Mouse (Mus musculus) intestine, postnatal 0 days (tissue): ENCODE measurements around the gene Pdrg1. TPM values are rescaled to one million over a fixed set of nuclear protein-coding genes. Genes with fewer than 3 reads are reported as not detected.
A peak's percentile ranks its signal among the peaks of the same experiment; 100 is the strongest.

ENCODE experiments used
- ATAC-seq: fragments of 200-750 bp; cut with Nextera tagmentation; 2 replicates; pipeline ENCODE4 v1.8.0; 2017; ENCODE audit warnings: mild to moderate bottlenecking, moderate TSS enrichment, moderate library complexity
- H3K27ac ChIP-seq: fragments of 300-500 bp; sonication (generic); 2 replicates; pipeline ENCODE4 v1.5.1; 2014; ENCODE audit warnings: mild to moderate bottlenecking, low read depth, low read length, moderate library complexity
- H3K27me3 ChIP-seq: fragments of 300-500 bp; sonication (generic); replicated peaks from 2 replicates; pipeline ENCODE4 v1.6.1; 2014; ENCODE audit warnings: low read length, mixed read lengths; ENCODE audit not compliant: control insufficient read depth, insufficient read depth
- H3K36me3 ChIP-seq: fragments of 300-500 bp; sonication (generic); 2 replicates; pipeline ENCODE4 v1.6.1; 2014; ENCODE audit warnings: mild to moderate bottlenecking, moderate library complexity; ENCODE audit not compliant: control insufficient read depth, insufficient read depth
- H3K4me1 ChIP-seq: fragments of 300-500 bp; sonication (generic); replicated peaks from 2 replicates; pipeline ENCODE4 v1.6.1; 2014; ENCODE audit warnings: antibody characterized with exemption, low read length, mixed read lengths; ENCODE audit not compliant: control insufficient read depth, insufficient read depth
- H3K4me2 ChIP-seq: fragments of 300-500 bp; sonication (generic); replicated peaks from 2 replicates; pipeline ENCODE4 v1.6.1; 2014; ENCODE audit warnings: low read depth, mild to moderate bottlenecking, moderate library complexity
- H3K4me3 ChIP-seq: fragments of 300-500 bp; sonication (generic); 2 replicates; pipeline ENCODE4 v1.5.1; 2014; ENCODE audit warnings: low read depth, low read length
- H3K9ac ChIP-seq: fragments of 300-500 bp; sonication (generic); 2 replicates; pipeline ENCODE4 v1.6.1; 2014; ENCODE audit warnings: mild to moderate bottlenecking, low read depth, low read length
- H3K9me3 ChIP-seq: fragments of 300-500 bp; sonication (generic); 2 replicates; pipeline ENCODE4 v1.6.1; 2016; ENCODE audit warnings: mixed run types; ENCODE audit not compliant: control insufficient read depth
- CTCF ChIP-seq: sonication (generic); IDR thresholded peaks from 2 replicates; pipeline ENCODE4 v1.5.1; 2016; ENCODE audit warnings: low read depth, mild to moderate bottlenecking, control low read depth, antibody characterized with exemption, moderate library complexity
- WGBS: fragments of 180-500 bp; shearing (Covaris S2); extraction: QIAGEN DNeasy Blood & Tissue Kit; methylation state at CpG from one replicate; pipeline ENCODE4 v1.1.7; 2014; 5-methylcytosine and 5-hydroxymethylcytosine counted together
- polyA plus RNA-seq: library from polyadenylated mRNA; unstranded; fragments of >200 nt; fragmentation: Nextera tagmentation; extraction: Ambion mirVana; gene quantifications from 2 replicates; pipeline ENCODE4 v1.2.1, GENCODE M21; 2015

The Pdrg1 gene
- polyA plus RNA-seq, 1 experiment from 2014 or later, result 50.3 TPM

- H3K9ac ChIP-seq, result no peak overlapping the region
- no peak for ATAC-seq
- 72% methylated on average over 3 of the region's 3 CpGs for WGBS
- no peak overlapping the region for H3K27ac ChIP-seq
- no peak overlapping the region for H3K4me2 ChIP-seq
- no peaks in the 10 kb centered on the region for H3K36me3 ChIP-seq
- H3K4me1 ChIP-seq, result no peaks in the 10 kb centered on the region
- 0 out of 2 replicates have a peak, but pooled peaks cover 3% of the 10 kb centered on the region for H3K27me3 ChIP-seq
- no peaks in the 10 kb centered on the region for H3K9me3 ChIP-seq
- no peak overlapping the region for H3K4me3 ChIP-seq
- TF ChIP-seq CTCF, result no peak
These were observed 5.9 kb upstream of the Pdrg1 start for GRCm38 (mm10) chr2:153021163-153021562.

DNA sequence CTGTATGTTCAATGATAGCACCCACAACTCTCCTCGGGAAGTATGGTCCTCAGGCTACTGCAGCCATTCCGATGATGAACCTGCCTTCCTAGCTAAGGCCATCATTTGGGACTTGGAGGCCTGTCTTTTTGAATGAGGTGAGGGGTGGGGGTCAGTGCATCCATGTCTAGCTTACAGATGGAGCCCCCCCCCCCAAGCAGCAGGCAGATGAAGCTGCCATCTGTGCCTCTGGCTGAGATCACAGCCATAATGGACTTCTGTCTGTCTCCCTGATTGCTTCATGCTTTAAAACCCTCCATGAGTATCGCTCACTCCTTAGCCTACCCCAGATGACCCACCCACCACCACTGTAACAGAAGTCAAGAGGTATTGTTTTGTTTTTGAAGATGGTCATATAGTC, 4.1 kb upstream of the Pdrg1 start:
- 83% methylated on average over 3 of the region's 3 CpGs for WGBS
- no peak for ATAC-seq

GRCm38 (mm10) chr2:153016786-153017185, 1.6 kb upstream of the Pdrg1 start:
- H3K27me3 ChIP-seq, result 0 out of 2 replicates have a peak, but pooled peaks cover 5% of the 10 kb centered on the region
- no peak overlapping the region for H3K27ac ChIP-seq
- no peak overlapping the region for H3K4me2 ChIP-seq
- H3K4me1 ChIP-seq, result peaks cover 7% of the 10 kb centered on the region
- no peak overlapping the region for H3K9ac ChIP-seq
- ATAC-seq, result no peak
- H3K36me3 ChIP-seq, result peaks cover 3% of the 10 kb centered on the region; the same call in 1 of the 2 replicates
- 39% methylated on average over 5 of the region's 5 CpGs for WGBS
- no peak for TF ChIP-seq CTCF
- no peaks in the 10 kb centered on the region for H3K9me3 ChIP-seq
- H3K4me3 ChIP-seq, result no peak overlapping the region

More for the DNA sequence above, 4.1 kb upstream of the Pdrg1 start:
- H3K4me1 ChIP-seq, result peaks cover 2% of the 10 kb centered on the region
- H3K27me3 ChIP-seq, result 0 out of 2 replicates have a peak, but pooled peaks cover 5% of the 10 kb centered on the region
- H3K4me2 ChIP-seq, result no peak overlapping the region
- no peak overlapping the region for H3K9ac ChIP-seq
- no peak overlapping the region for H3K27ac ChIP-seq
- H3K9me3 ChIP-seq, result no peaks in the 10 kb centered on the region
- no peak for TF ChIP-seq CTCF
- H3K4me3 ChIP-seq, result no peak overlapping the region
- no peaks in the 10 kb centered on the region for H3K36me3 ChIP-seq

GRCm38 (mm10) chr2:153015804-153016203, 577 bp upstream of the Pdrg1 start:
- H3K9me3 ChIP-seq, result no peaks in the 10 kb centered on the region
- peak overlapping the region; percentile 86 for H3K4me2 ChIP-seq
- ATAC-seq, result no peak
- H3K27me3 ChIP-seq, result 0 out of 2 replicates have a peak, but pooled peaks cover 5% of the 10 kb centered on the region
- TF ChIP-seq CTCF, result no peak
- peaks cover 10% of the 10 kb centered on the region for H3K36me3 ChIP-seq
- 47% methylated on average over 8 of the region's 8 CpGs for WGBS
- peaks cover 7% of the 10 kb centered on the region for H3K4me1 ChIP-seq
- no peak overlapping the region for H3K4me3 ChIP-seq
- H3K27ac ChIP-seq, result no peak overlapping the region
- H3K9ac ChIP-seq, result no peak overlapping the region

DNA sequence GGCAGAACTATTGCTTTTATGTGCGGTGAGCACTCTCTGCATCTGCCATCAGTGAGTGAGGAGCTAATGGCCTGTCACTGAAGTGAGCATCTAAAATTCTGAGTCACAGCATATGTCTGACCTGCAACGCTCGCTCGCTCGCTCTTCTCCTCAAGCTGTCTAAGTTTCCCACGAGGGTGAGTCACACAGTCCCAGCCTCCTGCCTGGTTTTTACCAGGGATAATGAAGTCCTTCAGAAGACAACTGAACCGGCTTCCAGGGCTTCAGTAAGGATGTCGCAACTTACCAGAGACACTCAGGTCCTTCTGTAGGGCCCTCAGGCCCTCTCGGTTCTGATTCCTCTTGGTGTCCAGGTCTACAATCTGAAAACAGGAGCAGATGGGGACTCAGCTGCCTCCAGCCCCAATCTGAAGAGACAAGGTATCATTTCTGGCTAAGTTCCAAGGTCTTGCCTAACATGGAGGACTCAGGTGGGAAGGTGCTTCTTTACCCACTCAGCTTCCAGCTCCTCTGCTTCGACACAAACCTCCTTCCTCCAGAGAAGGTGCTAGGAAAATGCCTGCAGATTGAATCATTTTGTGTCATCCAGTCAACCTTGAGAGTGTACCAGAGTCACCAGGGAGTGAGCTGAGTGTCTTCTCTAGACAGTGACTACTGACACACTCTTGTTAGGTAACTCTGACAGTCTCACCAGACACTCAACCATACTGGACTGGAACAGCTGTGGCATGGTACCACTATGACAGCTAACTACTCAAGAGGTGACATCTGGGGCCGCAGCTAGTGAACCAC, 1.3 kb downstream of the Pdrg1 start:
- Histone ChIP-seq H3K4me3 (peak overlapping the region; percentile 66), H3K4me1 (peaks cover 7% of the 10 kb centered on the region), H3K9me3 (no peaks in the 10 kb centered on the region), H3K27me3 (0 out of 2 replicates have a peak, but pooled peaks cover 5% of the 10 kb centered on the region), H3K9ac (no peak overlapping the region; the same call in 1 of the 2 replicates), H3K36me3 (peaks cover 28% of the 10 kb centered on the region), H3K27ac (no peak overlapping the region), H3K4me2 (peak overlapping the region; percentile 86)
- WGBS, result 88% methylated on average over 11 of the region's 11 CpGs
- TF ChIP-seq CTCF, result no peak
- ATAC-seq, result no peak

GRCm38 (mm10) chr2:153009192-153009973, 5.8 kb downstream of the Pdrg1 start:
- H3K4me1 ChIP-seq, result peaks cover 5% of the 10 kb centered on the region
- ATAC-seq, result no peak
- peaks cover 34% of the 10 kb centered on the region for H3K36me3 ChIP-seq
- H3K4me3 ChIP-seq, result no peak overlapping the region
- 89% methylated on average over 12 of the region's 12 CpGs for WGBS
- no peak overlapping the region for H3K9ac ChIP-seq
- TF ChIP-seq CTCF, result no peak
- H3K9me3 ChIP-seq, result no peaks in the 10 kb centered on the region
- H3K4me2 ChIP-seq, result no peak overlapping the region
- H3K27ac ChIP-seq, result no peak overlapping the region
- no peaks in the 10 kb centered on the region for H3K27me3 ChIP-seq
